Mouse (Mus musculus) adrenal gland (tissue): ENCODE measurements around the gene Clec16a.

ENCODE experiments used
- intact Hi-C: fragments of 180-260 bp; cut with DNase I; formaldehyde crosslinking; loops from one replicate; pipeline ENCODE4 v1.15.1; 2025

The Clec16a gene

GRCm38 (mm10) chr16:10578376-10578775 is 33.2 kb downstream of the Clec16a start:
- intact Hi-C loops = no loop called here

- intact Hi-C loops = no loop called here
Measured at GRCm38 (mm10) chr16:10581234-10581898, 36.2 kb downstream of the Clec16a start.

- intact Hi-C loops = no loop called here
Measured at GRCm38 (mm10) chr16:10585165-10585564, 40.0 kb downstream of the Clec16a start.

GRCm38 (mm10) chr16:10586546-10586945 is 41.4 kb downstream of the Clec16a start:
- intact Hi-C loops = no loop called here

GRCm38 (mm10) chr16:10599888-10600740 is 55.0 kb downstream of the Clec16a start:
- intact Hi-C loops = no loop called here

DNA sequence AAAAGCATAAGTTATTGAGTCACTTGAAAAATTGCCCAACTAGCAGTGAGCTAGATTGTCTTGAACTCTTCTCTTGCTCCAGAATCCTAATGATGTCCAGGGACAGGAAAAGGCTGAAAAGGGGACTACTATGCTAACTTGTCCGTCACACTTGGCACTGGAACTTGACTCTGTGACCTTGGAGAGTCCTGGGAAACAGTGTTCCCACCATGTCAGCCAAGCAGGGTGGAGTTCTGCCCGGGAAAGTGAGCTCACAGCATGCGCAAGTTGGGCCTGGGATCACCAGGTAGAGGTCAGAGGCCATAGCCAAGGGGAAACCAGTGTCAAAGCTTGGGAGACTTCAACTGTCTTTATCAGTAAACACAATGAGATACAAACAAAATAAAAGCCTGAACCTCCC is 62.7 kb downstream of the Clec16a start:
- intact Hi-C loops = no loop called here

GRCm38 (mm10) chr16:10609921-10610320 is 64.8 kb downstream of the Clec16a start:
- intact Hi-C loops = no loop called here

DNA sequence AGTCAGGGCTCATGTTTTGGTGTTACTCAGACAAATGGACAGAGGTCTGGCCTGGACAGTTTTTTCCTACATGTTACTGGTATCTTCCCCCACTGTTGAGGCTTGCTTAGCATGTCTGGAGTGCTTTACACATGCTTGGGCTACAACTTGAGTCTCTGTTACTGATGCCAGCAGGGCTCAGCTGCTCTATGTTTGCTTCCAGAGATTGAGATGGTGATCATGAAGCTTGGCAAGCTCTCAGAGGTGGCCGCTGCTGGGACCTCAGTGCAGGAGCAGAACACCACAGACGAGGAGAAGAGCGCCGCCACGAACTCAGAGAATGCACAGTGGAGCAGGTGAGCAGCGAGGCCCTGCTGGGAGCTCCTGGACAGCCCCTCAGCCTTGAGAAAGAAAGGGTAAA is 65.7 kb downstream of the Clec16a start:
- intact Hi-C loops = no loop called here

DNA sequence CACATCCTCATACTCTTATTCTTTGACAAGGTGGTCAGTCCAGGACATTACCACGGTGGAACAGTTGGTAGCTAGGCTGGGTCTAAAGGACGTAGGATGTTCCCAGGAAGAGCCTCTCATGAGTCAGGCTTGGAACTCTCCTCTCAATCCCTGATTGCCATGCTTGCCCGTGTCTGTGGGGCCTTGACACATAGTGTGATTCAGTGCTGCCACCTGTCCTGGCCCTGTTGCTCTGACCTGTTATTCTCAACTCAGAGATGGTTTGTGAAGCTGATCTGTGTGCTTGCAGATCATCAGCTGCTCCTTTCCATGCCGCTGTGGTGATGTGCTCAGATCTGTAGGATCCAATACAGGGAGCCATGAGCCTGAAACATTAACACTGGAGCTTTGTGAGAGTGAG is 66.2 kb downstream of the Clec16a start:
- intact Hi-C loops = no loop called here

DNA sequence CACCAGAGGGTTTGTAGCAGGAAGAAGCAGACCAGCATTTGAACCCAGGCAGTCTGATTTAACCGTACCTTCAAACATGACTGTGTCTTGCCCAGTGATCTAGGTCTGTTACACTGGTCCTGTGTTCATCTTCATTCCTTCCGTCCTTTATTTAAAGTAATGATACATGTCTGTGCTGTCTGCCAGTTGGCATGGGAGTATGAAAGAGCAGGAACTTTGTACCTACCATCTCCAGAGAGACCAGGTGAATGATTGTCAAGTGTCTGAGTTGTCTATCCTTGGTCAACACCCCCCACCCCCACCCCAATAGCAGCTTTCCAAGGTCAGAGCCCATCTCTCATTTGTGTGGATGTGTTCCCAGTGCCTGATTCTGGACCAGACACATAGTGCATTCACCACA is 68.9 kb downstream of the Clec16a start:
- intact Hi-C loops = no loop called here

DNA sequence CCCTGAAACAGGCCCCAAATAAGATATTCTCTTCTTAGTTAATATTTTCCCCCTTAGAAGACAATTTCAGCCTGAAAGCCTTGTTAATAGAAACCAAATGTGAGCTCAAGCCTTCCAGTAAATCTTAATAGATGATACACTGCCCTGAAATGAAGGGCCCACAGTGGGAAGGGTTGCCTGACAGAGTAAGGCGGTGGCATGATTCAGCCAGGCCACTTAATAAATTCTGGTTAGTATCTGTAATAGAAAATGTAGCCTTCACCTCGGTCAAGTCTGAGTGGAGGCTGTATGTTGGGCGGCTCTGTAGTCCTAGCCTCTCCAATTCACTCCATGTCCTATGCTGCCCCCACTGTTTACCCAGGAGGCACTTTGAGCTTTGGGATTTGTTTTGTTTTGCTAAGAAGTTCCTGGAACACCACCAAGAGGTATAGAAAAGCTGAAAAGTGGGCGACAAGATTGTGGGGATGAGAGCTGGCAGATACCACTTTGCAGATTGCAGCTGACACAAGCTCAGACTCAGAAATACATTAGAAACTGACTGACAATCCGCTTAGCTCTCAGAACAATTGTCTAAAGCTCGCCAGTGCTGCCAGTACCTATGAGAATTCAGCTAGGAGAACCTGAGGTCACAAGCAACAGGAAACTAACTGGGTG is 75.9 kb downstream of the Clec16a start:
- intact Hi-C loops = loop anchor here (5.0 kb wide), 1 partner anchor 49 kb away; no protein-coding TSS in a partner anchor

DNA sequence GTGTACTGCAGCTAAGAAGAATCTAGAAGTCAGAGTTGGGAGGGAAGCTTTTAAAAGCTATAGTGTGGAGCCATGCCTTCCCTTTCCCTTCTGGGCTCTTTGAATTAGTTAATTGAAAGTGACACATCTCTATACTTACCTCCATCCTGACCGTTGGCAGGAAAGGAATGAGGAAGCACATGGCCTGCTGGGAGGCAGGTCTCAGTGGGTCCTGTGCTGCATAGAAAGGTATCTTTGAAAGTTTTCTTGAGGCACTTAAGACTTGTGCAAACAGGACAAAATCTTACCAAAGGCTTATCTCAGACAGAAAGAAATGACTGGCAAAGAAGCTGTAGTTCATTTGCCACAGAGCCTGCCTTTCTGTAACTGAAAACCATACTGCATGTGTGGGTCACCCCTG is 76.6 kb downstream of the Clec16a start:
- intact Hi-C loops = loop anchor here (5.0 kb wide), 1 partner anchor 49 kb away; no protein-coding TSS in a partner anchor

DNA sequence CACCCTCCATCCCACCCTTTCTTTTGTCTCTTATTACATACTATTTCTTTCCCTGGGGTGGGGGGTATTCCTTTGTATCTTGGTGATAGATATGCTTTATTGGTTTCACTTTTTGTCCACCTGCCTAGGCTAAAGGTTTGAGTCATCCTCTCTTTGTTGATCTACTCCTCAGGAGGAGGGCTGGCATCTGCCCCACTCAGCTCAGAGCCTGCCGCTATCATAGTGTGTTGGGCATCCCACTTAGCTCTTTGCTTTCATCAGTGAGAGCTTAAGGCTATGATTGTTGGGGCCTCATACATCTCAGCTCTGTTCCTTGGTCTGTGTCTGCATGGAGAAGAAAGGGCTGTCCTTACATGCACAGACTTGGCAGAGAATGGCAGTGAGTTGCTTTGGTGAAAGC is 81.0 kb downstream of the Clec16a start:
- intact Hi-C loops = no loop called here

- intact Hi-C loops = no loop called here
Measured at GRCm38 (mm10) chr16:10627136-10627668, 82.1 kb downstream of the Clec16a start.

DNA sequence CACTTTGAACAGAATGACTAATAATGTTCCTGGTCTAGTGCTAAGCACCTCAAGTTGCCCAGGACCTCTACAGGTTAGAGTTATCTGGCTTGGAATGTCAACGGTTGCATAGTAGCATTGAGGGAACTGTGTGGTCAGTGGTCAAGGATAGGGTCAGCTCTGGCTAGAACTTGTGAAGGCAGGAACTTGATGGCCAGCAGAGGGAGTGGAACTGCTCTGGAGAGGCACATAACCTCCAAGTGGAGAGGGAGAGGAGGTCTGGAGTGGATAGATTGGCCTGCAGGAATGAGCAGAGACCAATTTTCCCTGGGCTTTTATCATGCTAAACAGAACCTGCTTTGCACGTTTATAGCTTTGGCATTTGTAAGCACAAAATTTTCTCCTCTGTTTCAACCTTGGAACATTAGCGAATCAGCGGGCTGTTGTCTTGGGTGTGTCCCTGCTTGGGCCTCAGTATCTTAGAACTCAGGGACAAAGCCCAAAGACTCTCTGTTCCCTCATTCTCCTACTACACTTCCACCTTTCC is 83.0 kb downstream of the Clec16a start:
- intact Hi-C loops = no loop called here

DNA sequence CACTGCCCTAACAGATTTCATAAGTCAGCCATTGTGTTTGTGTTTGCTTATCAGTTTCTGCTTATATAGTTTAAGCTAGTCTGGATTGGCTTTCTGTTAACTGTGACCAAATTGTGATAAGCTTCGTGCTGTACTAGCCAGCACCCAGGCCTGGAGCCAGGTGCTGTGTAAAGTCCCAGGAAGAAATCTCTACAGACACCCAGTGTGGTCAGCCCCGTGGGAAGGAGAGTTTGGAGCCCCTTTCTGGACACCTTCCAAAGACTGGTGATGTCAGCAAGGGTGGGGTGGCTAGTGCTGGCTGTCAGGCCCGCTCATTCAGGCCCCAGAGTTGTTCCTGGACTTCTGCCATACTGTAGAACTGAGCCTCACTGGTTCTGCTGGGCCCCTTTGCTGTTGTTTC is 83.8 kb downstream of the Clec16a start:
- intact Hi-C loops = no loop called here

GRCm38 (mm10) chr16:10629361-10629760 is 84.2 kb downstream of the Clec16a start:
- intact Hi-C loops = no loop called here

- intact Hi-C loops = loop anchor here (5.0 kb wide), 1 partner anchor 212 kb away; no protein-coding TSS in a partner anchor
Measured at GRCm38 (mm10) chr16:10634940-10635339, 89.8 kb downstream of the Clec16a start.

GRCm38 (mm10) chr16:10637898-10638297 is 92.8 kb downstream of the Clec16a start:
- intact Hi-C loops = loop anchor here (5.0 kb wide), 1 partner anchor 209 kb away; no protein-coding TSS in a partner anchor

DNA sequence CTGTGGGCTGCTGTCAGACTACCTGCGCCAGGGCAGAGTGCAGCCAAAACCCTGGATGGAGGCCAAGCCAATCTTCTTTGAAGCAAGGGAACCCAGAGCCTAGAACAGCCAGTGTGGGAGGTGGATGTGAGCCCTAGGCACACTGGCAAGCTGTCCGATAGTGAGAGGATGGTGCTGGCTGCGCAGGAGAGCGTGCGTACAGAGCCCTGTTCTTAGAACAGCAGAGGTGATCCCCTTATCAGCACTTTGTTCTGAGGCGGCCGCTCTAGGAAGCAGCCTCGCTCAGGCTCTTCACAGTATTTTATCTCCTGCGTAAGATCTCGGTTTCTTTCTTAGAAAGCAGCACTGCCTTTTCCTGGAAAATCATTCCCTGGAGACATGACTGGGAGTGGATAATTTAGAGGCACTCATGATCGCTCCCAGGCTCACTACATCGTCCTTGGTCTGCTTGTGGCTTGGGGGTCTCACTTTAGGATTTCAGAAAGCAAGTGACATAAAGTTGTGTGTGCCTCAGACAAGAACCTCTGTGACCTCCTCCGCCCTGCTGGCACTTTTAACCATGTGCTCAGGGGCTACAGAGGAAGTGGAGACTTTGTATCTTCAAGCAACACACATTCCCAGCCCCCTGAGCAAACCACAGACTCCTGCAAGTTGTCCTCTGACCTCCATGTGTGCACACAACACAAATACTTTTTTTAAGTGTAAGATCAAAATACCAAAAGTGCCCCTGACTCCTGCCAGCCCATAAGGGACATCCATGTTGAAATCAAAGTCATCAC is 94.2 kb downstream of the Clec16a start:
- intact Hi-C loops = loop anchor here (5.0 kb wide), 1 partner anchor 208 kb away; no protein-coding TSS in a partner anchor
